ENCODE assay signal across 21 mouse cellular contexts in the genomic region with DNA sequence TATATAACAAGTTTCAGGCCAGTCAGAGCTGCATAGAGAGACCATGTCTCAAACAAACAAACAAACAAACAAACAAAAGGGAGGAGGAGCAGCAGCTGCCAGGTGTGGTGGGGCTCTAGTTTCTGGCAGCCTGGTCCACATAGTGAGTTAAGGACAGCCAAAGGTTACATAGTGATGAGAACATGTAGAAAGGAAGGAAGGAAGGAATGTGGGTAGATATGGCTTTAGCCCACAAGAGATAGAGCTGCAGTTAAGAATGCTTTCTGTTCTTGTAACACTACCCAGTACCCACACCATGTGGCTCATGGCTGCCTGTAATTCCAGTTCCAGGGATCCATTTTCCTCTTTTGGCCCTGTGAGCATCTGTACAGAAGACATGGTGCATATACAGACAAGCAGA. TPM values are rescaled to one million over a fixed set of nuclear protein-coding genes. Genes with fewer than 3 reads are reported as not detected.
DNase-seq lines count a peak whose midpoint lies in the region; ATAC-seq lines count a peak whose summit lies in the region.
"Had no signal": no experiment of that assay in that cellular context is flagged by ENCODE, and none has a peak within 500 bp of the region (broad histone marks: within the 10 kb centered on the region; RNA-seq: fewer than 3 reads in every experiment).

No protein-coding gene starts in this region.

- no peak overlapping the region for H3K4me3 ChIP-seq in liver, embryonic 12.5 days
- no peak overlapping the region for H3K4me3 ChIP-seq in liver, embryonic 11.5 days (ENCODE audit: low read depth, low read length)
- H3K4me3 ChIP-seq: embryonic facial prominence, embryonic 10.5 days; embryonic facial prominence, embryonic 12.5 days; forebrain, embryonic 13.5 days; forebrain, embryonic 15.5 days had no signal

- no peak for DNase-seq in liver, embryonic 11.5 days (ENCODE audit: low spot score)
- DNase-seq in 416B (ENCODE audit: low read depth): peak; percentile 88
- no peak for DNase-seq in retina, embryonic 14.5 days (ENCODE audit: low spot score)
- DNase-seq in right cerebral cortex, adult 18-20 months: no peak
- DNase-seq: adrenal gland, adult 8-10 months; adrenal gland, postnatal 25 days; cerebellum, adult 11 months; cerebellum, adult 18-20 months; cerebellum, adult 8-10 months; cerebellum, adult 9-11 months; cerebellum, postnatal 14 days; cerebellum, postnatal 36 days; forebrain, postnatal 0 days had no signal

- H3K9ac ChIP-seq in liver, embryonic 12.5 days: 0 out of 2 replicates have a peak overlapping the region, but pooled peaks have one; percentile 12
- H3K9ac ChIP-seq in liver, embryonic 11.5 days (ENCODE audit: low read depth, low read length): no peak overlapping the region
- H3K9ac ChIP-seq: embryonic facial prominence, embryonic 12.5 days; forebrain, embryonic 13.5 days; forebrain, embryonic 15.5 days; forebrain, postnatal 0 days had no signal

- H3K27ac ChIP-seq in liver, embryonic 12.5 days: no peak overlapping the region
- no peak overlapping the region for H3K27ac ChIP-seq in liver, embryonic 11.5 days (ENCODE audit: low read depth, low read length)
- H3K27ac ChIP-seq: embryonic facial prominence, embryonic 10.5 days; embryonic facial prominence, embryonic 12.5 days; forebrain, embryonic 13.5 days; forebrain, embryonic 15.5 days had no signal

- no peaks in the 10 kb centered on the region for H3K27me3 ChIP-seq in liver, embryonic 12.5 days (replicated peaks)
- H3K27me3 ChIP-seq in liver, embryonic 11.5 days (replicated peaks; ENCODE audit: control insufficient read depth, insufficient read depth, low read length): no peaks in the 10 kb centered on the region
- H3K27me3 ChIP-seq: embryonic facial prominence, embryonic 12.5 days; forebrain, embryonic 13.5 days; forebrain, embryonic 15.5 days; Patski had no signal

- no peak for ATAC-seq in liver, embryonic 12.5 days
- no peak for ATAC-seq in liver, embryonic 11.5 days (replicated peaks; ENCODE audit: low FRiP score)
- ATAC-seq in common myeloid progenitor, adult 5-6 weeks (replicated peaks; ENCODE audit: low read depth, poor library complexity, severe bottlenecking): peak; percentile 44
- ATAC-seq: activated CD4-positive, CD25-positive, alpha-beta regulatory T cell, adult 4 months; forebrain, embryonic 13.5 days; forebrain, embryonic 15.5 days; forebrain, postnatal 0 days; Patski had no signal

- peaks cover 40% of the 10 kb centered on the region for H3K4me1 ChIP-seq in liver, embryonic 12.5 days
- peaks cover 7% of the 10 kb centered on the region for H3K4me1 ChIP-seq in liver, embryonic 11.5 days (replicated peaks; ENCODE audit: control insufficient read depth, insufficient read depth, low read length)

- H3K4me2 ChIP-seq in liver, embryonic 12.5 days: 0 out of 2 replicates have a peak overlapping the region, but pooled peaks have one; percentile 4
- H3K4me2 ChIP-seq in liver, embryonic 11.5 days: no peak overlapping the region
- H3K4me2 ChIP-seq: embryonic facial prominence, embryonic 12.5 days; forebrain, embryonic 13.5 days; forebrain, embryonic 15.5 days had no signal

- no peaks in the 10 kb centered on the region for H3K9me3 ChIP-seq in liver, embryonic 12.5 days (replicated peaks)
- H3K9me3 ChIP-seq in liver, embryonic 11.5 days (ENCODE audit: control insufficient read depth, low read length): no peaks in the 10 kb centered on the region
- H3K9me3 ChIP-seq: embryonic facial prominence, embryonic 10.5 days; embryonic facial prominence, embryonic 12.5 days; forebrain, embryonic 13.5 days; forebrain, embryonic 15.5 days had no signal

- peaks cover 62% of the 10 kb centered on the region for H3K36me3 ChIP-seq in liver, embryonic 12.5 days
- peaks cover 3% of the 10 kb centered on the region; the same call in 1 of the 2 replicates for H3K36me3 ChIP-seq in liver, embryonic 11.5 days (ENCODE audit: control insufficient read depth, insufficient read depth, low read length)

RNA-seq across cellular contexts. Expression of gene Tmco1, which starts 4.2 kb away (rescaled TPM):
- polyA plus RNA-seq in liver, embryonic 12.5 days (2016; fragmentation: Nextera tagmentation; extraction: Ambion mirVana): 70.7 and 74.2 TPM in 2 replicates
- polyA plus RNA-seq in liver, embryonic 11.5 days (2014; fragmentation: Nextera tagmentation; extraction: Ambion mirVana): 104 and 116 TPM in 2 replicates
- 194 and 220 TPM in 2 replicates for total RNA-seq in common myeloid progenitor, adult 5-6 weeks (2017)

RNA-seq across cellular contexts. Expression of gene Uck2, which starts 27.2 kb away (rescaled TPM):
- polyA plus RNA-seq in liver, embryonic 12.5 days (2016; fragmentation: Nextera tagmentation; extraction: Ambion mirVana): 102 and 103 TPM in 2 replicates
- 144 and 156 TPM in 2 replicates for polyA plus RNA-seq in liver, embryonic 11.5 days (2014; fragmentation: Nextera tagmentation; extraction: Ambion mirVana)
- 198 and 245 TPM in 2 replicates for total RNA-seq in common myeloid progenitor, adult 5-6 weeks (2017)

RNA-seq across cellular contexts. Expression of gene Aldh9a1, which starts 37.4 kb away (rescaled TPM):
- 94.4 and 99.5 TPM in 2 replicates for polyA plus RNA-seq in liver, embryonic 12.5 days (2016; fragmentation: Nextera tagmentation; extraction: Ambion mirVana)
- 112 and 129 TPM in 2 replicates for polyA plus RNA-seq in liver, embryonic 11.5 days (2014; fragmentation: Nextera tagmentation; extraction: Ambion mirVana)
- 41.5 and 48.7 TPM in 2 replicates for total RNA-seq in common myeloid progenitor, adult 5-6 weeks (2017)
